Mouse (Mus musculus) heart, postnatal 14 days (tissue): ENCODE measurements around the gene Tnfrsf25. TPM values are rescaled to one million over a fixed set of nuclear protein-coding genes. Genes with fewer than 3 reads are reported as not detected.

Experiments
- DNase-seq, 2 experiments: peaks; one replicate each; pipeline ENCODE4 v3.0.0; 2021 to 2022
- intact Hi-C: fragments of 180-260 bp; cut with DNase I; formaldehyde crosslinking; loops from one replicate; pipeline ENCODE4 v1.15.1; 2025
- total RNA-seq, 2 experiments: library from RNA; stranded (reverse); gene quantifications; 2 replicates each; pipeline ENCODE4 v1.2.3; 2021

The Tnfrsf25 gene
- total RNA-seq, 2 experiments from 2014 or later = 4.0 to 6.7 TPM

DNA sequence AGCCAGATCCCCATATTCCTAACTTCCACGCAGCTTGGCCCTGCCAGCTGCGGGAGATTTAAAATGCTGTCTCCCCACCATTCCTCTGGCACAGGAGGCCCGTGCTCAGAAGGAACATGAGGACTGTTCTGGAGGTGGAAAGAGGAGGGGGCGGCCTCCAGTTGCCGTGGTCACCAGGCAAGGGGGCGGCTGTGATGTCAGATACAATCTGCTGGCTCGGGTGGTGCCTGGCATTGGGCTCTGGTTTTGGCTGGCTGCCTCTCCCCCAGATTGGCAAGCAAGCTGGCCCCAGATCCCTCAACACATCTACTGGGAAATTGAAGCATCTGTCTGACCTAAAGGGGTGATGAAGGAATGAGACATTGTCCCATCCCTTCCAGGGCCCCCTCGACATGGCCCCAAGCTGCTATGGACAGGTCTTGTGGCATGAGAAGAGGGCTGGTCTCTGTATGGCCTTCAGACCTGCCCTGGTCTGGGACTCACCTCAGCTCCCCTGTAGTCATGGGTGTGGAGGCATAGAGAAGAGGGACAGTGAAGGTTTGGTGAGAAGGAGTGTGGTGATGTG is 27.1 kb upstream of the Tnfrsf25 start:
- intact Hi-C loops = loop anchor here (5.0 kb wide), 1 partner anchor 46 kb away; no protein-coding TSS in a partner anchor
- no peak for DNase-seq

DNA sequence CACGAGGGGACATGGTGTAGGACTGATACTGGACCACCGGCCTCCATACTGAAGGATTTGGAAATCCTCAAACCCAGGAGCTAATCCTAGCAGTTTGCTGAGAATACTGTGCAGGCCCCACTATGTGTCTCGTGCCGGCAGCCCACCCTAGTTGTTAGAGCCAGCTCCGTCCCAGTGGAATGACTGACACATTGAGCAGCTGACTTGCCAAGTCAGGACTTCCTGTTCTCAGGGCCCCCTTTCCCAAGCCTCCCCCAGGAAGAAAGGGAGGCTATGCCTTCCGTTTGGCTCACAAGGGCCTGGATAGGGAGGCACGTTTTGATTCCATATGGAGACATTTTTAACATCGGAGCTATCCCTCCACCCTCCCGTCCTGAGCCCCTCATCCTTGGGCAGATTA is 25.5 kb upstream of the Tnfrsf25 start:
- no peak for DNase-seq
- intact Hi-C loops = no loop called here

DNA sequence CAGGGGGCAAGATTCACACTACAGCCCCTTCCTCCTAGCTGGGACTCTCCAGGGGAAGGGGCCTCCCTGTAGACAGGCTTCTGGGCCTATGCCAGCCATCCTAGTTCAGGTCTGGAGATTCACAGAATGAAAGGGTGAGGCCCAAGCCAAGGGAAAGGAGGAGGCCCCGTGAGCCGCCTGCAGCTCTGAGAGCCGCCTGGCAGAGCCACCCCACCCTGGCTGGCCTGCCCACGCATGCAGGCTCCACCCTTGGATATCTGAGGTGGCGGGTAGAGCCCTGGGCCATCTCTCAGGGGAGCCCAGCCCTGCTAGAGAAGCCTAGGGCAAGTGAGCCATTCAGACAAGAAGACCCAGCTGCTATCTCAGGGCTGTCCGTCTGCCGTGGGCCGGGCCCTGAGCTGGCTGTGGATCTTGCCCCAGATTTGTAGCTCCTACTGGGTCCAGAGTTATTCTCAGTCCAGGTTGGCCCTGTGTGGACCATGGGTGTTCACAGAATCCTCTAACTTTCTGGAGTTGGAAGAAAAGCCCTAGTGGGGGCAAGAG is 22.9 kb upstream of the Tnfrsf25 start:
- intact Hi-C loops = no loop called here

DNA sequence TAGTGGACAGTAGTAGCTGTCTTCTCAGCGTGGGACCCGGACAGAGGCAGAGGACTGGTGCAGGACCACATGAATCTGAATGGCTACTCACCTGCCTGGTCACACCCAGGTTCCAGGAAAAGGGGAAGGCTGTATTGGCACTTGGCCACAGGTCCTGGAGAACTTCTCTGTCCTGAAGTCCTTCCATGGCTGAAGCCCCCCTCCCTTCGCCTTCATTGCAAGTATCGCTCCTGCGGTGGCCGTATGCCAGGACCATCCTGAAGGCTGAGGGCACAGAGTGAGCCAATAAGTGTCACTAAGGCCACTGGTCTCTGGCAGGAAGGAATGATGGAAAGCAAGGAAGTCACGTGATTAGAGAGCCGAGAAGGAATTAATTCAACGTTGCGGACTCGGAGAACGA is 21.5 kb upstream of the Tnfrsf25 start:
- DNase-seq = no peak
- intact Hi-C loops = no loop called here

More for the DNA sequence above, 22.9 kb upstream of the Tnfrsf25 start:
- no peak for DNase-seq

DNA sequence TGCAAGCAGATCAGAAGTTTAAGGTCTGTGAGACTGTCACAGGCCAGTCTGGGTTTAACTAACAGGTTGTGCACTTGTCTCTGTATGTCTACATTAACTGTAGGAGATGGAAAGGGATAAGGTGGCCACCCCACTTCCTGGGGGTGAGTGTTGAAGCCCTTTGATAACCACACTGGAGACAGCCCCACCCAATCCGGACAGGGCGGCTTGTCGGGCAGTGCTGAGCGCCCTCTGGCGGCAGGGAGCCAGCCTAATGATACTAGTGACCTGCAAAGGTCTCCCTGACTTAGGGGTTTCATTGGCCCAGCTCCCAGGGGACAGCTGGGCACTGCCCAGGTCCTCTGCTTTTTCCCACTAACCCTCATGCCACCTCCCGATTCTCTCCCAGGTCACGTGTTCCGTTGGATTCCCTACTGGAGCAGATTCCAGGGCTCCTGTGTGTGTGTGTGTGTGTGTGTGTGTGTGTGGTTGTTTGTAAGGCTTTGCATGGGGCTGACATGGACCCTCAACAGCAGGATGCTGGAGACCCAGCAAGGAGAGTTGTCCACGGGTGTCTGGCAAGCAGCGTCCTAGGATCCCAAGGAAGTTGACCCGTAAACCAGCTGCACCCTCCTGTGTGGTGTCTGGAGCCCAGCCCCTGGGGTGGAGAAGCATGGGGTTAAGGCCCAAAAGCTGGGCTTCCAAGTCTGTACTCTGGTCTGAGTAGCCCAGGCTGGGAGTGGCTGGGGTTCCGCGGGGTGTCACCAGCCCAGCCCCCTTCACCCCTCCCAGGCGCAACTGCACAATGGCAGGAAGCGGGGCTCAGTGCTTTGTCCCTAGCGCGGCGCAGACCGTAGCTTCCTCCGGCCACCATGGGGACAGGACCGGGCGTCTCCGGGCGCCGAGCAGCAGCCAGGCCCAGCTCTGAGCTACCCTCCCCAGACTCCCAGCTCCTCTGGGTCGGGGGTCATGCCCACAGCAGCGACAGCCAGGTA is 19.5 kb upstream of the Tnfrsf25 start:
- intact Hi-C loops = loop anchor here (5.0 kb wide), 1 partner anchor 114 kb away; no protein-coding TSS in a partner anchor

DNA sequence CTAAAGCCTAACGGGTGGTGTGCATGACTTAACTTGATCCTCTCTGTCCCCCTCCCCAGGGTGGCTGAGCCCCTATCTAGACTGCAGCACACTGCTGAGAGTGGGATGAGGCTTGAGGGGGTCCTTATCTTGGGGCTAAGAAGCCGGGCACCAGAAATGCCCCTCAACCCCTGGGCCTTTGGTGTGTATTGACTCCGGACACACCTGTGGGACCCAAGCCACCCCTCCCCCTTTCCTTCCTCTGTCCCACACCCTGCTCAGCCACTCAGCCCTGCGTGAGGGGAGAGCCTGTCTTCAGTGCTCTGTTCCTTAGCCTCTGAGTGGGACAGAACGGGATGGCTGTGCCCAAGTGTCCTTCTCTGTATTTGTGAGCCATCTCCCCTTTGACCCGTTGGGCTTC is 18.8 kb upstream of the Tnfrsf25 start:
- intact Hi-C loops = loop anchor here (1.0 to 5.0 kb wide), 2 partner anchors 58 to 115 kb away; partner anchors contain the start of gene Nol9
- no peak for DNase-seq

More for the DNA sequence above, 19.5 kb upstream of the Tnfrsf25 start:
- peak; percentile 88 to 90 for DNase-seq

DNA sequence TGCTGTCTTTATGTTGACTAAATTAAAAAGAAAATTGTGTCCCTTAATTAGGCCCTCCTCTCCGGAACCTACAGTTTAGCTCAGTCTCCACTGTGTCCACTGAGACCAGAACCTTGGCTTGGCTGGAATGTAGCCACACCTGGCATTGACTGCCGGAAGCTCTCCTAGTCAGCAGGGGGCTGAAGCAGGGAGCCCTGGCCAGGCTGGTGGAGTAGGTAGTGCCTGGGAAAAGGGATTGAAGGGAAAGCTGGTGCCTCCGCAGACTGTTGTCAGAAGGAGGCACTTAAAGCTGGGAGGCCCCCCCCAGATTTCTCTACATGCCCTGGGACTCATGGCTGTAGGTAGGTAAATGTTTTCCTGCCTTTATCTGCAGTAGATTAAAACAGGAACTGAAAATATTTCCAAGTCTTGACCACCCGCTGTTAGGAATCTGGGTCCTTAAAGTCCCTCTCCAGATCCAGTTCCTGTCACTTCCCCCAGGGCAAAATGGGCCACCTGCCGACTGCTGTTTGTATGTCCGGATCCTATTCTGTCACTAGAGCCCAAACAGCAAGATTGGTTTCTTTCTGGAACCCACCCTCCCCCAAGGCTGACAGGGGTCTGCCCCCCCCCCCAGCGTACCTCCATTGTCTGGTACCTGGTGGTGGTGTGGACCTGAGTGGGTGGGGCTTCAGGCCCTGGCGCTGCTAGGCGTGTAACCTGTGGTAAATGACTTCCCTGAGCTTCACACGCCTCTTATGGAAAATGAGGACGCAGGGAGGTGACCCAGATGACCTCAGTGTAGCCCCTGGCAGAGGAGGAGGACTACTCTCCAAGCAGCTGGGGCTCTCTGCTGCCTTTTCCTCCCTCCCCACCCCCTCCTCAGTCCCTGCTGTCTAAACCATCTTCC is 17.6 kb upstream of the Tnfrsf25 start:
- no peak for DNase-seq

DNA sequence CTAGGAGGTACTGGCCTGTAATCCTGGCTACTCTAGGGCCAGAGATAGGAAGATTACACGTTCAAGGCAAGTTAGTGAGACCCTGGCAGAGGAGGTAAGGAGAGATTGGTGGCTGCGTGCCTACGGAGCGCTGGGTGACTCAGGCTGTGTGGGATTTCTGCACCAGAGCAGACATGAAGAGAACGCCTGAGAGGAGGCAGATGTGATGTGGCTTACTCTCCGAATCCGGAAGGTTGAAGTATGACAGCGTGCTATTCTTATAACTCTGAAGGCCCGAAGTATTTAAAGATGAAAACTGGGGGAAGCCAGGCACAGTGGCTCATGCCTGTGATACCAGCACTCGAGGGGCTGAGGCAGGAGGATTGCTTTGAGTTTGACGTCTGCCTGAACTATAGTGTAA is 15.2 kb upstream of the Tnfrsf25 start:
- DNase-seq = no peak
- intact Hi-C loops = no loop called here

More for the DNA sequence above, 17.6 kb upstream of the Tnfrsf25 start:
- intact Hi-C loops = loop anchor here (1.0 to 5.0 kb wide), 2 partner anchors 59 to 116 kb away; partner anchors contain the start of gene Nol9

DNA sequence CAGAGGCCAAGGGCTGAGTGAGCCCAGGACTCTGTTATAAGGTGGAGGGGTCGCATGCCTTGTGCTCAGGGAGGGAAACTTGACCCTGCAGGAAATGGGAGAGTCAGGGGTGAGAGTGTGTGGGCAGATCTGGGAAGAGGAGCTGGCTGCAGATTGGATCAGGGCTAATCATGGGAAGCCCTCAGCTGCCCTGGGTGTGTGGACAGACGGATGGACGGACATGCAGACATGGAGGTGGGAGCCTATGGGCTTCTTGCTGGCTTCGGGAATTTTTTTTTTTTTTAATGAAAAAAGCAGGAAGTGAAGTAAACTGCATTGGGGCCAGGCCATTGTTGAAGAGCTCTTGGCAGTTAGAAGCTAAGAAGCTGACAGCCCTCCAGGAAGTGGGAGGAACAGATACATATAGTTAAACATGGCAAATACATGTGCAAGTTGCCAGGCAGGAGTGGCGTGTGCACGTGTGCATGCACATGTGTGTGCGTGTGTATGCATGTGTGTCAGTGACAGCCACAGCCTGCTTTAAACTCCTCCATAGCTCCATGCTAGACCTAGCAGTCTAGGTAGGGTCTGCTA is 14.6 kb upstream of the Tnfrsf25 start:
- no peak for DNase-seq
- intact Hi-C loops = no loop called here

DNA sequence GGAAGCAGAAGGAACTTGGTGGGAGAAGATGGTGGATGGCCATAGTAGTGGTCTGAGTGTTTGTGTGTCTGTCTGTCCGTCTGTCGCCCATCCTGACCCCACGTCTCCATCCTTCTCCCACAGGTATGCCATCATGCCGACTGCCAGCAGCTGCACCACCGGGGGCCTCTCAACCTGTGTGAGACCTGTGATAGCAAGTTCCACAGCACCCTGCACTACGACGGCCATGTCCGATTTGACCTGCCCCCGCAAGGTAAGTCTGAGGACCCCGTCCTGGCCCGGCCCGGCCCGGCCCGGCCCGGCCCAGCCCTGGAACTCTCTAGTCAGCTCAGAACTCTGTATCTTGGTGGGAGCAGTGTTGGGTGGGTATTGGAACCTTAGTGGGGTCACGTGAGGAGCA is 13.8 kb upstream of the Tnfrsf25 start:
- intact Hi-C loops = no loop called here
- no peak for DNase-seq

DNA sequence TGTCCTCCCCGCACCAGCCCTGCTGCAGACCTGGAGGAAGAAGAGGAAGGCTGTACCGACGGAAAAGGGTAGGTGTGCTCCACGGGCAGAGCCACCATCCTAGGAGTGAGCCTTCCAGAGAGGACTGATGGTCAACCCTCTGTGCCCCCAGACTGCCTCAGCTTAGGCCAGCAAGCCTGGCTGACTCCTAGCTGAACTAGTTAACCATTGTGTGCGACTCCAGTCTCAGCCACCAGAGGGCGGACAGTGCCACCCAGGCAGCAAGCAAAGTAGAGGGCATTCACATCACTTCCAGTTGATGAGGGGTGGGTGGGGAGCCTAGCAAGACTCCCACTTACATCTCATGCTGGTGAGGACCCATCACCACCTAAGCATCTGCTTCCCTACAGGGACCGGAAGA is 12.7 kb upstream of the Tnfrsf25 start:
- peak; percentile 76 to 85 for DNase-seq
- intact Hi-C loops = no loop called here

DNA sequence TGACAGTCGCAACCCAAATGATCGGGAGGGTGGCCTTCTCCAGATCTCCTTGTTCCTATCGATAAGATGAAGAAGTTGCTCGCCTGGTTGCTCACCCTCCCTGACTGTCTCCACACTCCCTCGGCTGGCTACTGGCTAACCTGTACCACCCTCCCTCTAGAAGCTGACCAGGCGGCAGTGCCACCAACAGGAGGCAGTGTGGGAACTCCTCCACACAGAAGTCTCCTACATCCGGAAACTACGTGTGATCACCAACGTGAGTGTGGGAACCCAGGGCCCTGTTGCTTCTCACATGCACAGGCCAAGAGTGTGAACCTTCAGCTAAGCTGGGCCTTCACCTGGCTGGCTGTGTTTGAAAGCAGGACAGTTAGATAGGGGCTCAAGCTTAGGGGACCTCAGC is 9.0 kb upstream of the Tnfrsf25 start:
- DNase-seq = no peak
- intact Hi-C loops = no loop called here

DNA sequence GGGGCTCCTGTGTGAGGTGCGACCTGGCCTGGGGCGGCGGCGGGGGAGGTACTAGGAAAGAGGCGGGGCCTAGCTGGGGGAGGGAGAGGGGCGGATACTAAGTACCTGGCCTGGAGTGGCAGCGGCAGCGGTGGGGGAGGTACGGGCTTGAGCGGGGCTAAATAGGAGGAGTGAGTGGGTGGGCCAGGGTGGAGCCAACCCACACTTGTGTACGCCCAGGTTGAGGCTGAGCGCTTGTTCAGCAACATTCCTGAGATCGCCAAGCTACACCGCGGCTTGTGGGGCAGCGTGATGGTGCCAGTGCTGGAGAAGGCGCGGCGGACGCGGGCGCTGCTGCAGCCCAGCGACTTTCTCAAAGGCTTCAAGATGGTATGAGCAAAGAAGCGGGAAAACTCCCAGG is 8.2 kb upstream of the Tnfrsf25 start:
- no peak for DNase-seq
- intact Hi-C loops = no loop called here

DNA sequence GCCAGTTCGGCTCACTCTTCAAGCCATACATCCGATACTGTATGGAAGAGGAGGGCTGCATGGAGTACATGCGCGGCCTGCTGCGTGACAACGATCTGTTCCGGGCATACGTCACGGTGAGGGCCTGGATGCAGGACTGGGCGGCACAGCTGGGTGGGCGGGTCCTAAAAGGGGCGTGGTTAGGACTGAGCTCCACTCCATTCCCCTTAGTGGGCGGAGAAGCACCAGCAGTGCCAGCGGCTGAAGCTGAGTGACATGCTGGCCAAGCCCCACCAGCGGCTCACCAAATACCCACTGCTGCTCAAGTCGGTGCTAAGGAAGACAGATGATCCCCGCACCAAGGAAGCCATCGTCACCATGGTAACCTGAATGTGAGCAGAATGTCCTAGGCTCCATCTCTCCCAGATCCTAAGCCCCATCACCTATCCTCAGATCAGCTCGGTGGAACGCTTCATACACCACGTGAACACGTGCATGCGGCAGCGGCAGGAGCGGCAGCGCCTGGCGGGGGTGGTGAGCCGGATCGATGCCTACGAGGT is 7.7 kb upstream of the Tnfrsf25 start:
- intact Hi-C loops = no loop called here
- no peak for DNase-seq

DNA sequence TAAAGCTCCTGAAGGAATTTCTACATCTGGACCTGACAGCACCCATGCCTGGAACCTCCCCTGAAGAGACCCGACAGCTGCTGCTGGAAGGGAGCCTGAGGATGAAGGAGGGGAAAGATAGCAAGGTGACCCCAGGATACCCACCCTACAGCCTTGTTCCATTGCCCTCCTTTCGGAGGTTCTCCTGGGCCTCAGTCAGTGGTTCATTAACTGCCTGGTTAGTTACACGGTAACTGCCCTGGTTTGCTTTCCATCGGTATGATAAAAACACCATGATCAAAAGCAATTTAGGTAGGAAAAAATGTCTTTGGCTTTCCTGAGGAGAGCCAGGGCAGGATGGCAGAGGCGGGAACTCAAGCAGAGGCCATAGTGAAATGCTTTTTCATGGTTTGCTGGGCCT is 7.1 kb upstream of the Tnfrsf25 start:
- intact Hi-C loops = no loop called here
- DNase-seq = no peak

DNA sequence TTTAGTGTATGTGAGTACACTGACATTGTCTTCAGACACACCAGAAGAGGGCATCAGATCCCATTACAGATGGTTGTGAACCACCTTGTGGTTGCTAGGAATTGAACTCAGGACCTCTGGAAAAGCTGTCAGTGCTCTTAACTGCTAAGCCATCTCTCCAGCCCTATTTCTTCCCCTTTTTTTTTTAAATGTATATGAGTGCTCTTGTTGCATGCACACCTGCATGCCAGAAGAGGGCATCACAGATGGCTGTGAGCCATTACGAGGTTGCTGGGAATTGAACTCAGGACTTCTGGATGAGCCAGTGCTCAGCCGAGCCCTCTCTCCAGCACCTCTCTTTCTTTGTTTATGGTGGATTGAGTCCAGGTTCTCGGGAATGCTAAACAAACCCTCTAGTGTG is 6.2 kb upstream of the Tnfrsf25 start:
- intact Hi-C loops = no loop called here
- no peak for DNase-seq

DNA sequence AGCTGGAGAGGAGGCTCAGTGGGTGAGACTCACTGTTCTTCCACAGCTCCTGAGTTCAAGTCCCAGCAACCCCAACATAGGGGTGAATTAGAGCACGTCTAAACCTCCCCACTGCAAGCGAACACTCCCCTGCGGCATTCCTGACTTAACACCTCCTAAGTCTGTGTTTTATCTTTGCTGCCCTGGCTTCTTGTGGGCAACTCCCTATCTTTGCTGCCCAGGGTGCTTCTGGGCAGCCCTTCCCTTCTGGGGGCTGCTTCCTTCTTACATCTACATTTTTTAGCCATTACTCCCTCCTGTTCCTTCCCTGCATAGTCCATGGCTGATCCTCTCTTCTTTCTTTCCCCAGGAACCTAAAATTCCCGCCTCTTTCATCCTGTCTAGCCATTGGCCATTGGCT is 5.0 kb upstream of the Tnfrsf25 start:
- intact Hi-C loops = no loop called here
- no peak for DNase-seq

DNA sequence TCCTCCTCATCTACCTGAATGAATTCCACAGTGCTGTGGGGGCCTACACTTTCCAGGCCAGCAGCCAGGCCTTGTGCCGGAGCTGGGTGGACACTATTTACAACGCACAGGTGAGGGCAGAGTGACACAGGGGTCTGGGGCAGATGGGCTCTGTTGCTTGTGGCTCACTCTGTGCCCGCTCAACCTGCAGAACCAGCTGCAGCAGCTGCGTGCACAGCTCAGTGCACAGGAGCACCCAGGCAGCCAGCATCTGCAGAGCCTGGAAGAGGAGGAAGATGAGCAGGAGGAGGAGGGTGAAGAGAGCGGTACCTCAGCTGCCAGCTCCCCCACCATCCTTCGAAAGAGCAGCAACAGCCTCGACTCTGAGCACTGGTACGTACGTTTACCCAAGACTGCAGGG is 3.4 kb upstream of the Tnfrsf25 start:
- no peak for DNase-seq
- intact Hi-C loops = no loop called here

DNA sequence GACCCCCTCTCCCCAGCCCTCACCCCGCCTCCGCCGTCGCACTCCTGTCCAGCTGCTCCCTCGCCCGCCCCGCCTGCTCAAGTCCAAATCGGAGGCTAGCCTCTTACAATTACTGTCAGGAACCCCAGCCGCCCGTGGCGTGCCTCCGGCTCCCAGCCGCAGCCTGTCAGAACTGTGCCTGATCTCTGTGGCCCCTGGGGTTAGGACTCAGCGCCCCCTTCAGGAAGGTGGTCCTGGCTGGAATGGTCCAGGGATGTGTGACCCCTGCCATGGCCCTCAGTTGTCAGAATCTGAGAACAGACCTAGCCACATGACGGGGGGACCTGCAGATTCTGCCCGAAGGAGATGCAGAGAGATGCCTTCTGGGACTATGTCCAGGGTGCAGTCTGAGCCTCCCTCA is 1.7 kb upstream of the Tnfrsf25 start:
- no peak for DNase-seq
- intact Hi-C loops = no loop called here

DNA sequence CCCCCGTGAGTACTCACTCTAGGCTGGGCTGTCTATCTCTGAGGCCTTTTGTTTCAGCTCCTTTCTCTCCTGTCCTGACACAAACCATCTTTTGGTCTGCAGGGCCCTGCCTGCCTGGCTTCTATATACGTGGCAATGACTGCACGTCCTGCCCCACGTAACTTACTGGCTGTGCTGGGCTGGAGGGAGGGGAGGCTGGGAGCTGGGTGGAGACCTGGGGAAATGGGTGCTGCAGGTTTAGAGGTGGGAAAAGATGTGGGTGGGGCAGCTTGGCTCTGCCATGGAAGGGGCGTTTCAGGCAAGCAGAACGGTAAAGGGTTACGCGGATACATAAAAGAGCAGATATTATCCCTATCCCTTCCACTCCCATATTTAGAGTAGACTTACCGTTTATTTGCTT is 1.8 kb downstream of the Tnfrsf25 start:
- intact Hi-C loops = no loop called here
- DNase-seq = no peak
